Mouse (Mus musculus) lung, adult 2 months (tissue): ENCODE data around the gene Sh3bp5.

Experiments
- CTCF ChIP-seq: fragments of 200-500 bp; IDR thresholded peaks from 2 replicates; pipeline ENCODE4 v1.5.1; 2011; ENCODE audit warnings: mild to moderate bottlenecking, low read length, control low read depth; ENCODE audit not compliant: insufficient read depth
- POLR2A ChIP-seq: fragments of 200-500 bp; IDR thresholded peaks from 2 replicates; pipeline ENCODE4 v1.6.1; 2011; ENCODE audit warnings: low read depth, mild to moderate bottlenecking, control low read depth, low read length, borderline replicate concordance; ENCODE audit errors: extremely low read depth

- TF ChIP-seq POLR2A (no peak), CTCF (0 out of 2 replicates have a peak, but pooled peaks have one; percentile 11)
Observed at GRCm38 (mm10) chr14:31394822-31395532, 40.9 kb downstream of the Sh3bp5 start.
